Mouse (Mus musculus) midbrain, embryonic 10.5 days (tissue): ENCODE results near the gene Ifi27l2b. TPM values are rescaled to one million over a fixed set of nuclear protein-coding genes. Genes with fewer than 3 reads are reported as not detected.
"Not testable (repeated sequence)": the region's sequence is repeated elsewhere in the genome, so short reads cannot be mapped to it uniquely, and the experiment has no call there.

Experiments
- DNase-seq: peaks from one replicate; pipeline ENCODE4 v3.0.0-alpha.2; 2017; ENCODE audit warnings: low spot score
- H3K27ac ChIP-seq: fragments of 300-500 bp; sonication (generic); replicated peaks from 2 replicates; pipeline ENCODE4 v1.5.1; 2016; ENCODE audit warnings: mild to moderate bottlenecking
- H3K27me3 ChIP-seq: fragments of 300-500 bp; sonication (generic); 2 replicates; pipeline ENCODE4 v1.6.1; 2016; ENCODE audit warnings: low read depth, mild to moderate bottlenecking; ENCODE audit not compliant: poor library complexity, severe bottlenecking
- H3K36me3 ChIP-seq: fragments of 300-500 bp; sonication (generic); 2 replicates; pipeline ENCODE4 v1.6.1; 2016; ENCODE audit warnings: mild to moderate bottlenecking, moderate library complexity
- H3K4me1 ChIP-seq: fragments of 300-500 bp; sonication (generic); 2 replicates; pipeline ENCODE4 v1.6.1; 2016
- H3K4me3 ChIP-seq: fragments of 300-500 bp; sonication (generic); 2 replicates; pipeline ENCODE4 v1.5.1; 2016; ENCODE audit warnings: mild to moderate bottlenecking, moderate library complexity
- H3K9me3 ChIP-seq: fragments of 300-500 bp; sonication (generic); replicated peaks from 2 replicates; pipeline ENCODE4 v1.6.1; 2016; ENCODE audit warnings: mild to moderate bottlenecking
- WGBS: fragments of 180-500 bp; shearing (Covaris S2); methylation state at CpG from one replicate; pipeline ENCODE4 v1.1.7; 2016; 5-methylcytosine and 5-hydroxymethylcytosine counted together
- polyA plus RNA-seq: library from polyadenylated mRNA; unstranded; fragments of >200 nt; fragmentation: Nextera tagmentation; extraction: Ambion mirVana; gene quantifications from 2 replicates; pipeline ENCODE4 v1.2.1, GENCODE M21; 2016

Ifi27l2b gene
- polyA plus RNA-seq = not detected in 2 replicates

DNA sequence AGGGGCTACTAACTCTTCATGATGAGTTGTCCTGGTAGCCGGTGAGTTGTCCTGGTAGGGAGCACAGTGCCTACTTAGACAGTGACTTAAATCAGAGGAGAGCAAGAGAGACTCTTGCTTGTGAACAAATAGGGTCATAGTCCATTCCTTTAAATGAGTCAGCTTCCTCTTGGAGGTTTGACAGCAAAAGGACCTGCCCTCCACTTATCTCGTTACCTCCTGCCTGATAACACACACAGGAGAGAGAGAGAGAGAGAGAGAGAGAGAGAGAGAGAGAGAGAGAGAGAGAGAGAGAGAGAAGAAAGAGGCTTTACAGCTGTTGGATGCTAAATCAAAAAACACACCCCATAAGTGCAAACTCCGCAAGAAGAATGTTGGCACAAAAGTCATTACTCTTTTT, at the start of gene Ifi27l2b:
Gene Ifi27l2b (minus strand): TSS at position 84 of the 400 bp plus-strand sequence.
- Histone ChIP-seq H3K4me3 (no peak within 1 kb of the TSS), H3K27me3 (no peaks in the 10 kb centered on the region), H3K27ac (no peak within 1 kb of the TSS), H3K4me1 (no peaks in the 10 kb centered on the region), H3K9me3 (no peaks in the 10 kb centered on the region), H3K36me3 (no peaks in the 10 kb centered on the region)
- 77% methylated on average over 3 of the region's 3 CpGs for WGBS
- DNase-seq = no peak

- Histone ChIP-seq H3K27ac (no peak overlapping the region), H3K4me3 (no peak overlapping the region), H3K27me3 (no peaks in the 10 kb centered on the region), H3K9me3 (no peaks in the 10 kb centered on the region), H3K36me3 (no peaks in the 10 kb centered on the region), H3K4me1 (no peaks in the 10 kb centered on the region)
- WGBS = 92% methylated on average over 3 of the region's 3 CpGs
- DNase-seq = no peak
Observed at GRCm38 (mm10) chr12:103504402-103504801, 47.4 kb upstream of the Ifi27l2b start.

DNA sequence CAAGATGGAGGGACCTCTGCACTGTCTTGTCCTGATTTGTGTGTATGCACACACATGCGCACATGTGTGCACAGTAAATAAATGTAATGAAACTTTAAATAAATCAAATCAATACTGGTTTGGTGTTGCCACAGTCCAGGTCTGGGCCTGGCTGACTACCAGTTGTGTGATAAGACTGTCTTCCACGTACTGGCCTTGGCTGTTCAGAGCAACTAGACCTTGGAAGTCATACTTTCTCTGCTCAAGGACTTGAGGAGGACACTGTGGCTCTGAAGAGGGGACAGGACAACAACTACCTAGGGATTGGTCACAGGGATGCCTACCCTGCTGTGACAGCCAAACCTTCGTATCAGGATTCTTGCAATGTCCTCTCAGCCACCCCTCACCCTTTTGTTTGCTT, 46.3 kb upstream of the Ifi27l2b start:
- no peaks in the 10 kb centered on the region for H3K9me3 ChIP-seq
- no peaks in the 10 kb centered on the region for H3K27me3 ChIP-seq
- no peak overlapping the region for H3K4me3 ChIP-seq
- no peaks in the 10 kb centered on the region for H3K36me3 ChIP-seq
- no peak overlapping the region for H3K27ac ChIP-seq
- H3K4me1 ChIP-seq = no peaks in the 10 kb centered on the region
- 76% methylated on average over 3 of the region's 3 CpGs for WGBS
- DNase-seq = no peak

GRCm38 (mm10) chr12:103499261-103499660, 42.2 kb upstream of the Ifi27l2b start:
- Histone ChIP-seq H3K27ac (no peak overlapping the region), H3K4me1 (no peaks in the 10 kb centered on the region), H3K9me3 (no peaks in the 10 kb centered on the region), H3K4me3 (no peak overlapping the region), H3K36me3 (no peaks in the 10 kb centered on the region), H3K27me3 (no peaks in the 10 kb centered on the region)
- no peak for DNase-seq
- 83% methylated on average over 2 of the region's 2 CpGs for WGBS

DNA sequence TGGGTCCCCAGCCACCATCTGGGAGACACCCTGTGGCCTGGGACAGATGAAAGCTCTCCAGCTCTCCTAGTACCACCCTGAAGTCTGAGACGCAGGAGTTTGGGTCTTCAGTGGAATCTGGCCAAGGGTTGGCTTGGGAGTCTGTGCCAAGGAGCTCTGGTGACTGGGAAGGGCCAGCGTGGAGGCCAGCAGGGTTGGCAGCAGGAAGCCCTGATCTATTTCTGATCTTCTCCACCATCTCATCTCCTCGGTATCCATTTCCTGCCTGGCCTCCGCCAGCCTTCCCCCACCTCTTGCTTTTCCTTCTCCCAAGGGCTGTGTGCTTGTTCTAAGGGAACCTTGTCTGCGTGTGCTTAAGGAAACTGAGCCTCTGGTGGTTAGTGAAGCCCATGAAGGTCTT, 41.7 kb upstream of the Ifi27l2b start:
- WGBS = 79% methylated on average over 5 of the region's 5 CpGs
- H3K9me3 ChIP-seq = no peaks in the 10 kb centered on the region
- no peaks in the 10 kb centered on the region for H3K27me3 ChIP-seq
- no peak overlapping the region for H3K27ac ChIP-seq
- H3K4me3 ChIP-seq = no peak overlapping the region
- no peak for DNase-seq
- H3K36me3 ChIP-seq = no peaks in the 10 kb centered on the region
- H3K4me1 ChIP-seq = no peaks in the 10 kb centered on the region

DNA sequence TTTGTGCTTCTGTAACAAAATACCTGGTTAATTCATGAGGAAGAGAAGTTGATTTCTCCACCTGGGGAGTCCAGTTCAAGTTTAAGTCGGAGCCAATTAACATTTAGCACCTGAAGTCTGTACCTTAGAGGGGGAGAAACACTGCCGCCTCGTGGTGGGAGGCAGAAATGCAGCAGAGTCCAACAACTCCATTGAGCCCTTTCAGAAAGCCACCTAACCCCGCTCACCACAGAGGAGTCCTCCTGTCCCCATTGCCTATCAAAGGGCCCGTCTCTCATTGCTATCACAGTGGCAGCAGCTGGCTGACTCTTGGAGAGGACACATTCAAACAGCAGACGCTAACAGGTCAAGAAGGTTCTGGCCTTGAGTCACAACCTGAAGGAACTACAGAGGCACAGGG, 37.5 kb upstream of the Ifi27l2b start:
- Histone ChIP-seq H3K27me3 (no peaks in the 10 kb centered on the region), H3K36me3 (no peaks in the 10 kb centered on the region), H3K4me1 (no peaks in the 10 kb centered on the region), H3K27ac (no peak overlapping the region), H3K9me3 (no peaks in the 10 kb centered on the region), H3K4me3 (no peak overlapping the region)
- DNase-seq = peak; percentile 26
- WGBS = 30% methylated on average over 6 of the region's 6 CpGs

DNA sequence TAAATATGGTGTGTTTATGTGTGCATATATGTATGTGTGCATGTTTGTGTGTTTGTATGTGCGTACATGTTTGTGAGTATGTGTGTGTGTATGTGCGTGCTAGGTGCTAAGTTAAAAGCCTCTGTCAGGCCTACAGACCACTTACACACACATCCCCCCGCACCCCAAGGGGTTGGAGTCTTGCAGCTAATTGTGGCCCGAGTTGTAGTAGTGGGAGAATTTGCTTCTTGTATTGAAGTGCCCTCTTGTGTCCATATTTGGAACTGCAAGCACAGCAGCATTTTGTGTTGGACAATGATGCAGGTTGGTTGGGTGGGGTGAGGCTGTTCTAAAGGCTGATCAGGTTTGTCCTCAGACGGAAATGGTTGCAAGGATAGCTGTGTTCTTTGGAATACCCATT, 35.7 kb upstream of the Ifi27l2b start:
- peak; percentile 51 for DNase-seq
- H3K27ac ChIP-seq = no peak overlapping the region
- no peaks in the 10 kb centered on the region for H3K4me1 ChIP-seq
- H3K4me3 ChIP-seq = no peak overlapping the region
- no peaks in the 10 kb centered on the region for H3K36me3 ChIP-seq
- no peaks in the 10 kb centered on the region for H3K27me3 ChIP-seq
- 41% methylated on average over 5 of the region's 5 CpGs for WGBS
- H3K9me3 ChIP-seq = no peaks in the 10 kb centered on the region

DNA sequence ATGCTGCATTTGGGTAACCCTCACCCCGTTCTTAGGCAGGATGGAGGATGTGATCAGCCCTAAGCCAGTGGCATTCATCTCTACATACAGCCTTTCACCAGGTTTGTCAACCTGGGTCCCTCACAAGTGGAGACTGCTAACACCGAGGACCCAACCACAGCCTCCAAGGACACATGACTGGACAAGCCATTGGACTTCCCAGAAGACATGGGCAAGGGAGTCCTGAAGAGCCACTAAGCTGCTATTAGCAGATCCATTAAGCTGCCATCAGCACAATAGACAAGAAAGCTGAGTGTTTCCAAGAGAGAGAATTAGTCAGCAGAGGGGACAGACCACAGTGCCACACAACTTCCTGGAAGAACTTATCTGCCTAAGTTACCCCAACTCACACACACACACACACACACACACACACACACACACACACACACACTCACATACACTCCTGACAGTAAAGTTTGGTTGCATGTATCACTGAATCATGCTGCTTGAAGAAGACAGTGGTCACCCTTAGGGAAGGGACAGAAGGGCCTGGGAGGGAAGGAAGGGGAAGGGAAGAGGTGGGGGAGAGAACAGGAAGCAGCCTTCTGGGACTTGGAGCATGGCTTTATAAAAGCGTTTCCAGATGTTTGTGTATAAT, 34.2 kb upstream of the Ifi27l2b start:
- no peak overlapping the region for H3K27ac ChIP-seq

DNA sequence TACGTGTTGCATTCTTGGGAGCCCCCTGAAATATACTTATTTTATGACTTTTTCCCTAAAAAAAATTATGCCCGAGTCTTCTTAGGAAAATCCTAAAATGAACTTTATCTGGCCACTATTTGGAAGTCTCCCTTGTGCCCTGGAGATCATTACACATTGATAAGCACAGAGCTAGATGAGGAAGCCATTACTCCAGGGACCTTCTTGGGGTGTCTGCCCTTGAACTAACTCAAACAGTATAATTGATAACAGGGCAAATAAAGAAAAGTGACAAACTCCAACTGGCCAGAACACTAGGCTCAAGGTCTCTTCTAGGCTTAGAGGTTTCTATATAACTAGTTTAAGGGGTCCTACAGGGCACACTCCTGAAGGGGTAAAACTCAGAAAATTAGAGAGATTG, 30.7 kb upstream of the Ifi27l2b start:
- H3K27me3 ChIP-seq = no peaks in the 10 kb centered on the region
- no peak overlapping the region for H3K4me3 ChIP-seq
- 78% methylated on average over 2 of the region's 2 CpGs for WGBS
- H3K9me3 ChIP-seq = no peaks in the 10 kb centered on the region
- no peak for DNase-seq
- no peaks in the 10 kb centered on the region for H3K36me3 ChIP-seq
- no peak overlapping the region for H3K27ac ChIP-seq
- H3K4me1 ChIP-seq = no peaks in the 10 kb centered on the region

More for the DNA sequence above, 34.2 kb upstream of the Ifi27l2b start:
- Histone ChIP-seq H3K4me1 (no peaks in the 10 kb centered on the region), H3K4me3 (no peak overlapping the region), H3K9me3 (no peaks in the 10 kb centered on the region), H3K27me3 (no peaks in the 10 kb centered on the region), H3K36me3 (no peaks in the 10 kb centered on the region)
- DNase-seq = no peak
- WGBS = 74% methylated on average over 3 of the region's 3 CpGs

DNA sequence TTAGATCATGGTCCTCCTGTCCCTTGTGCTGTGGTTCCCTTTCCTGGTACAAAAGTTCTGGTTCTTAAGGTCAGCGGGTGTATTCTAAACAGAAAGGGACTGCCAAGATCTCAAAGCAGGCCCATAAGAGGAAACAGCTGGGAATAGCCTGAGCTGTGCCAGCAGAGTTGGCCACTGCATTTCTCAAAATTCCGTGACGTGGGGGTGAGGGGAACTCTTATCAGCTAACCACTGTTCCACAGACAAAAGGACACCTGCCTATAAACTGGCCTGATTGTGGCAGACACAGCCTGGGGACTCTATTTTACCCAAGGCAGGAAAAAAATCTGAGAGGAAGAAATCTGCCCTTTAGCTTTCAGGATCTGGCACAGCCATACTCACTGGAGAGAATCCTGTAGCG, 30.3 kb upstream of the Ifi27l2b start:
- 84% methylated on average over 4 of the region's 4 CpGs for WGBS
- Histone ChIP-seq H3K4me1 (no peaks in the 10 kb centered on the region), H3K36me3 (no peaks in the 10 kb centered on the region), H3K9me3 (no peaks in the 10 kb centered on the region), H3K27me3 (no peaks in the 10 kb centered on the region), H3K27ac (no peak overlapping the region), H3K4me3 (no peak overlapping the region)
- no peak for DNase-seq

- H3K9me3 ChIP-seq = no peaks in the 10 kb centered on the region
- H3K4me3 ChIP-seq = no peak overlapping the region
- H3K4me1 ChIP-seq = no peaks in the 10 kb centered on the region
- no peak for DNase-seq
- H3K27ac ChIP-seq = no peak overlapping the region
- H3K36me3 ChIP-seq = no peaks in the 10 kb centered on the region
- H3K27me3 ChIP-seq = no peaks in the 10 kb centered on the region
- 88% methylated on average over 1 of the region's 1 CpGs for WGBS
Observed at GRCm38 (mm10) chr12:103486726-103487125, 29.7 kb upstream of the Ifi27l2b start.

DNA sequence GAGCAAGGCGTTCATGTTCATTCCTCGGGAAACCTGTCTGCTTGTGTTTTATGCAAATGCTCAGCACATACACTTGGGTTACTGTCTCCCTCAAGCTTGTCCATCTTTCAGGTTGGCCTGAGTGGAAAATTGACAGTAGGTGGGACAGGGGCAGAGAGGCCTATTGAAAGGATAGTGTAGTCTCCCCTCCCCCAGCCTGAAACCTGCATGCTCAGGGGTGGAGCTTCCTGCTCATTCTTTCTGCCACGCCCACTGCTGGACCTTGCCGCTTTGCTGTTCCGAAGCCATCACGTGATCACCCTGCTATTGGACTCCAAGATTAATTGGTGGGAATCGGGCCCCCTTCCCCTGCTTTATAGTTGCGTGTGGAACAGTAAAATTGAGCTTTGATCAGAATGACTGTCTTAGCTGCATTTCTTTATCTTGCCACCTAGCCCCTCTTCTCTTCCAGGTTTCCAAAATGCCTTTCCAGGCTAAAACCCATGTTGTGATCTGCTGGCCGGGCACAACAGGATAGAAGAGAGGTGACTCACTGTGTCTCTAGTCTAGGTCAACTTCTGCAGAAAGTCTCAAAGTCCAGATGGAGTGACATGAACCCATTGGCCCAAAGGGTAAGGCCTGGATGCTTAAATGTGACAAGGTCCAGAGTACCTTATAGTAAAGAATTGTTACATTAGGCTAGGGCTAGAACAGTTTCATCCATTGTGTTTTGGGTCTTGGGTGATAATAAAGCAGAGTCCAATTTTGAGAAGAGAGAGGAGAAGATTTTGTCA, 27.4 kb upstream of the Ifi27l2b start:
- WGBS = 66% methylated on average over 9 of the region's 9 CpGs

GRCm38 (mm10) chr12:103482781-103483180, 25.8 kb upstream of the Ifi27l2b start:
- Histone ChIP-seq H3K4me1 (no peaks in the 10 kb centered on the region), H3K27ac (no peak overlapping the region), H3K36me3 (no peaks in the 10 kb centered on the region), H3K9me3 (no peaks in the 10 kb centered on the region), H3K4me3 (no peak overlapping the region), H3K27me3 (no peaks in the 10 kb centered on the region)
- WGBS = 78% methylated on average over 2 of the region's 2 CpGs
- DNase-seq = no peak

More for the DNA sequence above, 27.4 kb upstream of the Ifi27l2b start:
- H3K9me3 ChIP-seq, DNase-seq, H3K27ac ChIP-seq, H3K27me3 ChIP-seq, H3K36me3 ChIP-seq, H3K4me3 ChIP-seq, H3K4me1 ChIP-seq: not testable (repeated sequence)
